Mouse (Mus musculus) limb, embryonic 11.5 days (tissue): Measurements from ENCODE around the gene Olfr983. TPM values are rescaled to one million over a fixed set of nuclear protein-coding genes. Genes with fewer than 3 reads are reported as not detected.

ENCODE experiments used
- ATAC-seq: fragments of 200-750 bp; cut with Nextera tagmentation; 2 replicates; pipeline ENCODE4 v1.8.0; 2017; ENCODE audit warnings: low read depth; ENCODE audit not compliant: insufficient number of reproducible peaks, low FRiP score, low TSS enrichment
- DNase-seq: peaks from one replicate; pipeline ENCODE4 v3.0.0-alpha.2; 2015; ENCODE audit warnings: low spot score
- H3K27ac ChIP-seq: fragments of 300-500 bp; sonication (generic); replicated peaks from 2 replicates; pipeline ENCODE4 v1.5.1; 2014; ENCODE audit warnings: low read depth, mild to moderate bottlenecking, low read length
- H3K27me3 ChIP-seq: fragments of 300-500 bp; sonication (generic); 2 replicates; pipeline ENCODE4 v1.6.1; 2014; ENCODE audit warnings: mild to moderate bottlenecking, low read length, mixed read lengths; ENCODE audit not compliant: control insufficient read depth, insufficient read depth
- H3K36me3 ChIP-seq: fragments of 300-500 bp; sonication (generic); 2 replicates; pipeline ENCODE4 v1.6.1; 2014; ENCODE audit warnings: mild to moderate bottlenecking, low read length, moderate library complexity, mixed read lengths; ENCODE audit not compliant: control insufficient read depth, insufficient read depth
- H3K4me1 ChIP-seq: fragments of 300-500 bp; sonication (generic); 2 replicates; pipeline ENCODE4 v1.6.1; 2014; ENCODE audit warnings: low read length, mixed read lengths; ENCODE audit not compliant: control insufficient read depth, insufficient read depth
- H3K4me2 ChIP-seq: fragments of 300-500 bp; sonication (generic); 2 replicates; pipeline ENCODE4 v1.6.1; 2014; ENCODE audit warnings: low read depth, mild to moderate bottlenecking, moderate library complexity; ENCODE audit not compliant: severe bottlenecking
- H3K4me3 ChIP-seq: fragments of 300-500 bp; sonication (generic); 2 replicates; pipeline ENCODE4 v1.5.1; 2014; ENCODE audit warnings: low read depth, low read length
- H3K9ac ChIP-seq: fragments of 300-500 bp; sonication (generic); 2 replicates; pipeline ENCODE4 v1.6.1; 2014; ENCODE audit warnings: mild to moderate bottlenecking, low read length
- H3K9me3 ChIP-seq: fragments of 300-500 bp; sonication (generic); 2 replicates; pipeline ENCODE4 v1.6.1; 2016; ENCODE audit warnings: low read length; ENCODE audit not compliant: control insufficient read depth
- WGBS: fragments of 180-500 bp; shearing (Covaris S2); extraction: QIAGEN DNeasy Blood & Tissue Kit; methylation state at CpG from one replicate; pipeline ENCODE4 v1.1.7; 2014; 5-methylcytosine and 5-hydroxymethylcytosine counted together
- polyA plus RNA-seq: library from polyadenylated mRNA; unstranded; fragments of >200 nt; fragmentation: Nextera tagmentation; extraction: Ambion mirVana; gene quantifications from 2 replicates; pipeline ENCODE4 v1.2.1, GENCODE M21; 2014

Olfr983 gene
- not detected in 2 replicates for polyA plus RNA-seq

DNA sequence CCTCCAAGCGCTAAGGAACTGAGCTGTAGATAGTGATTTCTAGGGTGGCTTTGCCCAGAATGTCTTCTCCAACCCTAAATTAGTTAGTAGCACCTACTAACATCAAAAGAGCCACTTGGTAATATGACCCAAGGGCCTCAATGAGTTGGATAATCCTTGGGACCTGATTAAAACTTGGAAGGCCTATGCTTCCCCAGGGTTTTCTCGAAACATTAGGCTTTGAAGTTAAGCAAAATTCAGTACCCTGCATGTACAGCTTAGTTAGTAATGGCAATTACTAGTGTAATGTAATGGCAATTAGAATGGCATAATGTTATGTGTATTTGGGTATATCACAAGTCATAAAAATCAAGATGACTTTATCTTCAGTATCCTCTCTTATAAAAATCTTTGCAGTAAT, at the start of gene Olfr983:
Gene Olfr983 (minus strand): TSS at position 101 of the 400 bp plus-strand sequence.
- Histone ChIP-seq H3K4me2 (no peak within 1 kb of the TSS), H3K4me3 (no peak within 1 kb of the TSS), H3K9me3 (no peaks in the 10 kb centered on the region), H3K4me1 (no peaks in the 10 kb centered on the region), H3K27ac (no peak within 1 kb of the TSS), H3K9ac (no peak within 1 kb of the TSS), H3K36me3 (no peaks in the 10 kb centered on the region), H3K27me3 (no peaks in the 10 kb centered on the region)
- WGBS = 89% methylated on average over 2 of the region's 2 CpGs
- no peak for DNase-seq
- no peak for ATAC-seq

DNA sequence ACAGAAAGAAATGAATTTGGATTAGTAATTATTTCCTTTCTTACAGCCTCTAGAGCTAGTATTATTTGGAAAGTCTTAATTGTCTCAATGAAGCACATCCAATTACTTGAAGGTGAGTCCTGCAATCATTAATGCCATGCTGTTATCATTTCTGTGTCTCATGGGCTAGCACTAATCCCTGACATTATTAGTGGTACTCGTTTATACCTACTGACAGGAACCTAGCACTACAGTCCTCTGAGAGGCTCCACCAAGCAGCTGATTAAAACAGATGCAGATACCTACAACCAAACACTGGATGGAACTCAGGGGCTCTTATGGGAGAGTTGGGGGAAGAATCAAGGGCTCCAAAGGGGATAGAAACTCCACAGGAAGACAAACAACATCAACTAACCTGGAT, 48.1 kb upstream of the Olfr983 start:
- Histone ChIP-seq H3K4me1 (no peaks in the 10 kb centered on the region), H3K4me2 (no peak overlapping the region), H3K27me3 (no peaks in the 10 kb centered on the region), H3K9ac (no peak overlapping the region), H3K9me3 (no peaks in the 10 kb centered on the region), H3K27ac (no peak overlapping the region), H3K36me3 (no peaks in the 10 kb centered on the region), H3K4me3 (no peak overlapping the region)
- DNase-seq = no peak
- ATAC-seq = no peak
- 62% methylated on average over 1 of the region's 1 CpGs for WGBS

DNA sequence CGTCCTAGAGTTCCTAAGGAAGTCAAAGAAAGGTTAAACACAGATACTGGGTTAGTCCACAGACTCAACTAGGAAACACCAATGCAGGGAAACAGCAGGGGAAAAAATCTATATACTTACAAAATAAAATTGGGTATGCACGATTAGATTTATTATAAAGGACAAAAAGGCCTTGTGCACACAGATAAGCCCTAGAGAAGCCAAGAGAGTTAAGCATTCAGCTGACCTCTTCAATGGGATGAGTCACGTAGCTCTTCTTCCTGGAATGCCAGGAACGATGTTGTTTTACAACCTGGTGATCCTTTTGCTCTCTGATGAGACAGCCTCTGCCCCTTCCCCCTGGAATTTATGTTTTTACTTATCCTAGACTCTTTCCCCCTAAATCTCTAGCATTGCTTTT, 46.1 kb upstream of the Olfr983 start:
- no peak overlapping the region for H3K27ac ChIP-seq
- no peak overlapping the region for H3K4me3 ChIP-seq
- no peaks in the 10 kb centered on the region for H3K36me3 ChIP-seq
- H3K4me1 ChIP-seq = no peaks in the 10 kb centered on the region
- no peak for DNase-seq
- H3K9me3 ChIP-seq = no peaks in the 10 kb centered on the region
- WGBS = 61% methylated on average over 4 of the region's 4 CpGs
- no peak for ATAC-seq
- H3K4me2 ChIP-seq = no peak overlapping the region
- H3K27me3 ChIP-seq = no peaks in the 10 kb centered on the region
- H3K9ac ChIP-seq = no peak overlapping the region

DNA sequence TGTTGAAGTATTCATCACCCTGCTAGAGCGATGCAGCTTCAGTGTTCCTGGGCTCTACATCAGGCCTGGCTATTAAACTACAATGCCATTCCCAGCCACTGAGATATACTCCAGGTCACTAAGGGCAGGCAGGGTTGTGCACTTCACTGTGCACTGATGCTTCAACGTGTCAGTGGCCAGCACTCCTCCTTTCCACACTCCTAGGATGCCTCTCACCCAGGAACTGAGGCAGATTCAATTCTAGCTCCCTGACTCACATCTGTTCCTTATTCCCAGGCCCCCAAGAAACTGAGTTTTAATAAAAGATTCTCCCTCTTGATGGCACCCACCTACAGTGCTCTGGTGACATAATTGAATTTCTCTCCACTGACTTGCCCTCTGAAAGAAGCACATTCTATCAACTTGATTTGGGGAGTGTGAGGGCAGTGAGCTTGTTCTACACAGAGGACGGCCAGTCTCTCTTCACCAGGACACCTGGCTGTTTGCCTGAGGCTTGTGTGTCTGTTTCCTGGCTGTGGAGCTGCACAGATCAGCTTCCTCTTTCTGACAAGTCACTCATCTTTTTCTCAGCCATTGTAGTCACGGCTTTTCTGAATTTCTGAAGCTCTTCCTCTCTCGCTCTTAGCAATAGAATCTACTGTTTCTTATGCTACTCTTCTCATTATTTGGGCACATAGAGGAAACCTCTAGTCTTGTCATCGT, 43.7 kb upstream of the Olfr983 start:
- no peak for ATAC-seq
- no peaks in the 10 kb centered on the region for H3K9me3 ChIP-seq
- 79% methylated on average over 6 of the region's 6 CpGs for WGBS
- H3K27me3 ChIP-seq = no peaks in the 10 kb centered on the region
- no peak overlapping the region for H3K9ac ChIP-seq
- H3K4me3 ChIP-seq = no peak overlapping the region
- H3K27ac ChIP-seq = no peak overlapping the region
- H3K36me3 ChIP-seq = no peaks in the 10 kb centered on the region
- DNase-seq = no peak
- H3K4me1 ChIP-seq = no peaks in the 10 kb centered on the region
- H3K4me2 ChIP-seq = no peak overlapping the region

DNA sequence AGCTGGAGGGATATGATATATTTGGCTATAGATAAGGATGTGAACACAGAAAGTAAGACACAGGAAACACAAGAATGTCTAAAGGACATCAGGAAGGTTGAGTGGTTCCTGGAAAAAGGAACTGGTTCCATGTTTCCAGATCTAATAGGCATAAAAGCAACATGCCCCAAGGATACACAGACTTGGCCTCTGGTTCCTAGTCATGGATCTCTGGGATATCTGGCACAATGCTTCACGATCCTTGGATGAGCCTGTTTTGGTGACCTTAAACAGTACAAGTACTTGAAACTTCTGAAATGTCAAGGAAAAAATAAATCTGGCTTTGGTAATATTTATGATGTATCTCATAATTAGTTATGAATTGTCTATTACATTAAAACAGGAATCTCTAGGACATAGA, 37.2 kb upstream of the Olfr983 start:
- Histone ChIP-seq H3K4me1 (no peaks in the 10 kb centered on the region), H3K27ac (no peak overlapping the region), H3K9me3 (no peaks in the 10 kb centered on the region), H3K36me3 (no peaks in the 10 kb centered on the region), H3K4me3 (no peak overlapping the region), H3K9ac (no peak overlapping the region), H3K27me3 (no peaks in the 10 kb centered on the region), H3K4me2 (no peak overlapping the region)
- ATAC-seq (no peak), DNase-seq (no peak)
- 92% methylated on average over 1 of the region's 1 CpGs for WGBS

DNA sequence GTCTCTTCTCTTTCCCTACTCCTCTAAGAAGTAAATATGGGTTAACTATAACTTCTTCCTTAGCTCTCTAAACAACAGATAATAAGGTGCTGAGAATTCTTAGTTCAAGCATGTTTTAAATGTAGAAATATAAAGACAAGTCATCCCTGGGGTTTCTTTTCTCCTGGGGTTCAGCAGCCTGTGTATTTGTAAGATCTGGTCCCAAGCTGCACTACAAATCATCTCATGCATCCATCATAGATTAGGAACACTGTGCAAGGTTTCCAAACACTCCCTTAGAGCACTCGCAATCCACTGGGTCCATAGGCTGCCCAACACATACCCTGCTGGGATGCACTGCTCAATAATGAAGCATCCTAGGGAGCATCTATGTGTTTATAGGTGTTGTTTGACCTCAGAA, 36.7 kb upstream of the Olfr983 start, which contains the start of gene Olfr985:
Gene Olfr985 (minus strand): TSS at position 101 of the 400 bp plus-strand sequence.
- WGBS = 87% methylated on average over 1 of the region's 1 CpGs
- no peak for ATAC-seq

DNA sequence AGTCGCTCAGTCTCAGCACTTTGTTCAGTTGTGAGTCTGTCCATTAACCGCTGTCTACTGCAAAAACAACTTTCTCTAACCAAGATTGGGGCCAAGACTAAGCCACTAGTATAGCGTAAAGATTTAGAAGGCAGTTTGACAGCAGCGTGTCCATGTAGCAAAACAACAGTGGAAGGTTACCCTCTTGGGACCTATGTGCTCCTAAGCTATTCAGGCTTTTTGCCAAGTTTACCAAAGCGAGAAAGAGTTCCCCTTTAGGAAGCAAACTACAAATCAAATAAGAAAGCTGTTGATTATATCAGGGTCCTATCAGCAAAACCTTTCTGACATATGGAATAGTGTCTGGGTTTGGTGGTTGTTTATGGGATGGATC, 23.9 kb upstream of the Olfr983 start:
- no peak overlapping the region for H3K4me3 ChIP-seq
- no peak overlapping the region for H3K27ac ChIP-seq
- H3K9ac ChIP-seq = no peak overlapping the region
- no peaks in the 10 kb centered on the region for H3K9me3 ChIP-seq
- H3K4me1 ChIP-seq = no peaks in the 10 kb centered on the region
- DNase-seq = no peak
- WGBS = 88% methylated on average over 5 of the region's 5 CpGs
- no peaks in the 10 kb centered on the region for H3K27me3 ChIP-seq
- H3K36me3 ChIP-seq = no peaks in the 10 kb centered on the region
- no peak overlapping the region for H3K4me2 ChIP-seq
- ATAC-seq = no peak

More for the DNA sequence above, 36.7 kb upstream of the Olfr983 start, which contains the start of gene Olfr985:
- Histone ChIP-seq H3K9me3 (no peaks in the 10 kb centered on the region), H3K4me1 (no peaks in the 10 kb centered on the region), H3K36me3 (no peaks in the 10 kb centered on the region), H3K9ac (no peak within 1 kb of the TSS), H3K4me2 (no peak within 1 kb of the TSS), H3K27me3 (no peaks in the 10 kb centered on the region), H3K27ac (no peak within 1 kb of the TSS), H3K4me3 (no peak within 1 kb of the TSS)
- no peak for DNase-seq

DNA sequence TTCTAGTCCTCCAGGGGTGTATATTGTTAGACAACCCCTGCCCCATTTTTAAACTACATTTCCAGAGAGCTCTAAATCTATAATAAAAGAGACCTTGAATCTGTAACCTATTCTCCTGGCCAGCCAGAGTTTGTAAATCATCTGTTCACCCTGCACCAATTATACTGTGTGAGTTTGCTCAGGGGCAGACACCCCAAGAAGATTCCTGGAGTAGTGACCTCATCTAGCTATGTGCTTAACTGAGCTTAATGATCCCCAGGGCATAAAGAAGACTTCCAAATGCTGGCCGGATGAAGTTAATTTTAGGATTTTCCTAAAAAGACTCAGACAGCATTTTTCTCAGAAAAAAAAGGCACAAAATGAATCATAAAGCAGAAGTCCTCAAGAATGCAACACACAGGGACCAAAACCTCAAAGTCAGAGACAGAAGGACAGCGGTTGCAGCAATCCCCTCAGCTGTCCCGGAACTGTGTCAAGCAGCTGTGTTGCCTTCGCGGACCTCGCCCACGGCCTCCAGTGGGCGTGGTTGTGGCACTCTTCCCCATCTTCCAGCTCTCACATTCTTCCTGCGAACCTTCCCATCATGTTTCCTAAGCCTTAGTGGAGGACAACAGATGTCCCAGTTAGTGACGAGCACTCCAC, 23.4 kb upstream of the Olfr983 start:
- Histone ChIP-seq H3K9ac (no peak overlapping the region), H3K4me3 (no peak overlapping the region), H3K27ac (no peak overlapping the region), H3K36me3 (no peaks in the 10 kb centered on the region), H3K9me3 (no peaks in the 10 kb centered on the region), H3K4me2 (no peak overlapping the region), H3K27me3 (no peaks in the 10 kb centered on the region), H3K4me1 (no peaks in the 10 kb centered on the region)
- DNase-seq = no peak
- no peak for ATAC-seq
- WGBS = 64% methylated on average over 10 of the region's 10 CpGs
